Comparison of ENCODE assay signal across 12 mouse cellular contexts in genomic region chr4:95729142-95729826, GRCm38 (mm10).
DNase-seq lines count a peak whose midpoint lies in the region; ATAC-seq lines count a peak whose summit lies in the region.
"Had no signal": no experiment of that assay in that cellular context is flagged by ENCODE, and none has a peak within 500 bp of the region (broad histone marks: within the 10 kb centered on the region; RNA-seq: fewer than 3 reads in every experiment).

No protein-coding gene starts in this region.

- no peaks in the 10 kb centered on the region for H3K36me3 ChIP-seq in intestine, embryonic 16.5 days (ENCODE audit: control insufficient read depth, insufficient read depth, low read length)
- H3K36me3 ChIP-seq in intestine, embryonic 15.5 days: no peaks in the 10 kb centered on the region
- H3K36me3 ChIP-seq in neural tube, embryonic 14.5 days (ENCODE audit: control insufficient read depth, insufficient read depth, low read length): no peaks in the 10 kb centered on the region
- H3K36me3 ChIP-seq in neural tube, embryonic 15.5 days: no peaks in the 10 kb centered on the region
- no peaks in the 10 kb centered on the region for H3K36me3 ChIP-seq in embryonic facial prominence, embryonic 11.5 days (replicated peaks; ENCODE audit: control insufficient read depth, insufficient read depth, low read depth, low read length)
- H3K36me3 ChIP-seq in liver, embryonic 11.5 days (ENCODE audit: control insufficient read depth, insufficient read depth, low read length): no peaks in the 10 kb centered on the region
- H3K36me3 ChIP-seq: liver, embryonic 15.5 days had no signal

- DNase-seq in embryonic facial prominence, embryonic 11.5 days (ENCODE audit: low spot score): peak; percentile 53
- no peak for DNase-seq in liver, embryonic 11.5 days (ENCODE audit: low spot score)
- no peak for DNase-seq in left cerebral cortex, adult 9 months (ENCODE audit: low spot score in 2 of 2)
- DNase-seq: adrenal gland, postnatal 10 days; cerebellum, postnatal 36 days; gastrocnemius, postnatal 25 days; heart, postnatal 14 days had no signal

- no peak overlapping the region for H3K9ac ChIP-seq in intestine, embryonic 16.5 days (ENCODE audit: low read depth, low read length)
- no peak overlapping the region for H3K9ac ChIP-seq in intestine, embryonic 15.5 days
- H3K9ac ChIP-seq in neural tube, embryonic 14.5 days (replicated peaks; ENCODE audit: low read depth, low read length): no peak overlapping the region
- H3K9ac ChIP-seq in neural tube, embryonic 15.5 days (replicated peaks): no peak overlapping the region
- no peak overlapping the region for H3K9ac ChIP-seq in embryonic facial prominence, embryonic 11.5 days (replicated peaks; ENCODE audit: low read length)
- no peak overlapping the region for H3K9ac ChIP-seq in liver, embryonic 11.5 days (ENCODE audit: low read depth, low read length)
- H3K9ac ChIP-seq: liver, embryonic 15.5 days had no signal

- no peak overlapping the region for H3K27ac ChIP-seq in intestine, embryonic 16.5 days (ENCODE audit: low read length)
- H3K27ac ChIP-seq in intestine, embryonic 15.5 days: no peak overlapping the region
- no peak overlapping the region for H3K27ac ChIP-seq in neural tube, embryonic 14.5 days (ENCODE audit: low read depth, low read length)
- H3K27ac ChIP-seq in neural tube, embryonic 15.5 days (replicated peaks): no peak overlapping the region
- no peak overlapping the region for H3K27ac ChIP-seq in embryonic facial prominence, embryonic 11.5 days (replicated peaks; ENCODE audit: low read depth, low read length)
- H3K27ac ChIP-seq in liver, embryonic 11.5 days (ENCODE audit: low read depth, low read length): no peak overlapping the region
- H3K27ac ChIP-seq: liver, embryonic 15.5 days had no signal

- H3K4me2 ChIP-seq in intestine, embryonic 16.5 days (ENCODE audit: low read depth, low read length): no peak overlapping the region
- H3K4me2 ChIP-seq in intestine, embryonic 15.5 days (replicated peaks): no peak overlapping the region
- H3K4me2 ChIP-seq in neural tube, embryonic 14.5 days (ENCODE audit: low read depth, low read length): no peak overlapping the region
- no peak overlapping the region for H3K4me2 ChIP-seq in neural tube, embryonic 15.5 days
- no peak overlapping the region for H3K4me2 ChIP-seq in embryonic facial prominence, embryonic 11.5 days (ENCODE audit: low read depth, low read length)
- no peak overlapping the region for H3K4me2 ChIP-seq in liver, embryonic 11.5 days
- H3K4me2 ChIP-seq: liver, embryonic 15.5 days had no signal

- 0 out of 2 replicates have a peak, but pooled peaks have one; percentile 26 for ATAC-seq in intestine, embryonic 16.5 days
- no peak for ATAC-seq in intestine, embryonic 15.5 days
- peak; percentile 48; the same call in 1 of the 2 replicates for ATAC-seq in neural tube, embryonic 14.5 days (ENCODE audit: low read depth)
- ATAC-seq in neural tube, embryonic 15.5 days (ENCODE audit: low FRiP score): no peak
- ATAC-seq in embryonic facial prominence, embryonic 11.5 days (replicated peaks; ENCODE audit: insufficient number of reproducible peaks, low FRiP score, low TSS enrichment, low read depth): peak; percentile 73
- no peak for ATAC-seq in liver, embryonic 11.5 days (replicated peaks; ENCODE audit: low FRiP score)

- WGBS in intestine, embryonic 16.5 days: 33% methylated on average over 3 of the region's 3 CpGs
- 30% methylated on average over 3 of the region's 3 CpGs for WGBS in intestine, embryonic 15.5 days
- 47% methylated on average over 3 of the region's 3 CpGs for WGBS in neural tube, embryonic 14.5 days
- 45% methylated on average over 3 of the region's 3 CpGs for WGBS in neural tube, embryonic 15.5 days
- WGBS in embryonic facial prominence, embryonic 11.5 days: 39% methylated on average over 3 of the region's 3 CpGs
- 47% methylated on average over 3 of the region's 3 CpGs for WGBS in liver, embryonic 11.5 days

- H3K9me3 ChIP-seq in intestine, embryonic 16.5 days (ENCODE audit: control insufficient read depth, low read length): no peaks in the 10 kb centered on the region
- H3K9me3 ChIP-seq in intestine, embryonic 15.5 days: no peaks in the 10 kb centered on the region
- no peaks in the 10 kb centered on the region for H3K9me3 ChIP-seq in neural tube, embryonic 14.5 days (ENCODE audit: control insufficient read depth, low read length)
- H3K9me3 ChIP-seq in neural tube, embryonic 15.5 days (replicated peaks): no peaks in the 10 kb centered on the region
- H3K9me3 ChIP-seq in embryonic facial prominence, embryonic 11.5 days (replicated peaks; ENCODE audit: control insufficient read depth, low read length): no peaks in the 10 kb centered on the region
- H3K9me3 ChIP-seq in liver, embryonic 11.5 days (ENCODE audit: control insufficient read depth, low read length): no peaks in the 10 kb centered on the region
- H3K9me3 ChIP-seq: liver, embryonic 15.5 days had no signal

- H3K4me3 ChIP-seq in intestine, embryonic 16.5 days (ENCODE audit: low read length): no peak overlapping the region
- no peak overlapping the region for H3K4me3 ChIP-seq in intestine, embryonic 15.5 days (replicated peaks)
- no peak overlapping the region for H3K4me3 ChIP-seq in neural tube, embryonic 14.5 days (ENCODE audit: low read depth, low read length)
- H3K4me3 ChIP-seq in neural tube, embryonic 15.5 days (replicated peaks): no peak overlapping the region
- no peak overlapping the region for H3K4me3 ChIP-seq in embryonic facial prominence, embryonic 11.5 days (ENCODE audit: low read depth, low read length)
- no peak overlapping the region for H3K4me3 ChIP-seq in liver, embryonic 11.5 days (ENCODE audit: low read depth, low read length)
- H3K4me3 ChIP-seq: liver, embryonic 15.5 days had no signal

- peaks cover 6% of the 10 kb centered on the region for H3K4me1 ChIP-seq in intestine, embryonic 16.5 days (ENCODE audit: control insufficient read depth, insufficient read depth, low read length)
- peaks cover 5% of the 10 kb centered on the region for H3K4me1 ChIP-seq in intestine, embryonic 15.5 days (replicated peaks)
- peaks cover 8% of the 10 kb centered on the region for H3K4me1 ChIP-seq in neural tube, embryonic 14.5 days (ENCODE audit: control insufficient read depth, insufficient read depth, low read length)
- peaks cover 15% of the 10 kb centered on the region for H3K4me1 ChIP-seq in neural tube, embryonic 15.5 days
- no peaks in the 10 kb centered on the region; the same call in 1 of the 2 replicates for H3K4me1 ChIP-seq in embryonic facial prominence, embryonic 11.5 days (ENCODE audit: control insufficient read depth, insufficient read depth, low read length)
- H3K4me1 ChIP-seq in liver, embryonic 11.5 days (replicated peaks; ENCODE audit: control insufficient read depth, insufficient read depth, low read length): no peaks in the 10 kb centered on the region; the same call in 1 of the 2 replicates

- H3K27me3 ChIP-seq in intestine, embryonic 16.5 days (replicated peaks; ENCODE audit: control insufficient read depth, insufficient read depth, low read length): no peaks in the 10 kb centered on the region
- H3K27me3 ChIP-seq in intestine, embryonic 15.5 days (replicated peaks): no peaks in the 10 kb centered on the region
- H3K27me3 ChIP-seq in neural tube, embryonic 14.5 days (ENCODE audit: control insufficient read depth, insufficient read depth, low read length): no peaks in the 10 kb centered on the region
- no peaks in the 10 kb centered on the region for H3K27me3 ChIP-seq in neural tube, embryonic 15.5 days (replicated peaks)
- no peaks in the 10 kb centered on the region for H3K27me3 ChIP-seq in embryonic facial prominence, embryonic 11.5 days (ENCODE audit: control insufficient read depth, insufficient read depth, low read length)
- H3K27me3 ChIP-seq in liver, embryonic 11.5 days (replicated peaks; ENCODE audit: control insufficient read depth, insufficient read depth, low read length): no peaks in the 10 kb centered on the region
- H3K27me3 ChIP-seq: liver, embryonic 15.5 days had no signal

Comparison
In these comparisons a context has a peak if more than half of its experiments do, and no peak if none do; other contexts are left out.
1. ATAC-seq: peak in intestine, embryonic 16.5 days (single experiment), neural tube, embryonic 14.5 days (single experiment) and embryonic facial prominence, embryonic 11.5 days (single experiment); none in intestine, embryonic 15.5 days (single experiment), neural tube, embryonic 15.5 days (single experiment) and liver, embryonic 11.5 days (single experiment).